In the genomic region with DNA sequence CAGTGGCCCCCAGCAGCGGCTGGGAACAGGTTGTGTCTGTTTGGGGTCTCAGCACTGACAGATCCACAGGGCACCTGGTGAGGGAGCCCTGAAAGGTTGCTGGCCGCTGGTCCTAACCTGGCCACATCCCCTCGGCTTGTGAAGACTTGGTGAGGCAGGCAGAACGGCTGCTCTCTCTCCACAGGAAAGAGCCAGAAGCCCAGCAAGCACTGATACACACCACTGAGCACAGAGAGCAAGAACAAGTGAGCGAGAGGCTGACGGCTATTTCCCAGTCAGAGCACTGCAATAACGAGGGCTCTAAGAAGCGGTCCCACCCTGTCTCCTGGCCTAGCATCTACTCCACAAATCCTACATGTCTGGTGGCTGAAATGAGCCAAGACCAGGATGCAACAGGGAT, we compare ENCODE assay signal across 23 mouse cellular contexts. TPM values are rescaled to one million over a fixed set of nuclear protein-coding genes. Genes with fewer than 3 reads are reported as not detected.
DNase-seq lines count a peak whose midpoint lies in the region; ATAC-seq and TF ChIP-seq lines count a peak whose summit lies in the region.
"Had no signal": no experiment of that assay in that cellular context is flagged by ENCODE, and none has a peak within 500 bp of the region (broad histone marks: within the 10 kb centered on the region; RNA-seq: fewer than 3 reads in every experiment).

No protein-coding gene starts in this region.

- H3K36me3 ChIP-seq in kidney, embryonic 15.5 days = peaks cover 64% of the 10 kb centered on the region
- H3K36me3 ChIP-seq in kidney, postnatal 0 days (ENCODE audit: insufficient read depth, low read length) = peaks cover 33% of the 10 kb centered on the region

- intact Hi-C loops in heart, postnatal 14 days (cut with DNase I) = no loop called here

- DNase-seq in heart, adult 11 months = peak; percentile 88
- DNase-seq in heart, postnatal 14 days = no peak
- DNase-seq in kidney, postnatal 36 days = no peak
- no peak for DNase-seq in kidney, postnatal 0 days (ENCODE audit: low spot score)
- no peak for DNase-seq in kidney, adult 11 months
- DNase-seq: adrenal gland, adult 2 months; adrenal gland, postnatal 10 days; adrenal gland, postnatal 25 days; cerebellum, adult 11 months; cerebellum, adult 18-20 months; cerebellum, adult 8-10 months; cerebellum, adult 9-11 months; cerebellum, postnatal 14 days; cerebellum, postnatal 36 days; embryo, embryonic 11 days had no signal

- H3K4me2 ChIP-seq in kidney, embryonic 15.5 days = no peak overlapping the region
- H3K4me2 ChIP-seq in kidney, postnatal 0 days (ENCODE audit: low read length) = no peak overlapping the region
- H3K4me2 ChIP-seq: embryonic facial prominence, embryonic 12.5 days; embryonic facial prominence, embryonic 15.5 days; forebrain, embryonic 12.5 days had no signal

- H3K4me1 ChIP-seq in kidney, embryonic 15.5 days = peaks cover 32% of the 10 kb centered on the region
- H3K4me1 ChIP-seq in kidney, postnatal 0 days (replicated peaks; ENCODE audit: insufficient read depth, low read length) = no peaks in the 10 kb centered on the region; the same call in 1 of the 2 replicates
- H3K4me1 ChIP-seq: forebrain, embryonic 10.5 days; forebrain, embryonic 12.5 days had no signal

- no peaks in the 10 kb centered on the region for H3K27me3 ChIP-seq in kidney, embryonic 15.5 days
- no peaks in the 10 kb centered on the region for H3K27me3 ChIP-seq in kidney, postnatal 0 days (ENCODE audit: insufficient read depth, low read length)
- H3K27me3 ChIP-seq: embryonic facial prominence, embryonic 12.5 days; embryonic facial prominence, embryonic 15.5 days; forebrain, embryonic 12.5 days had no signal

- 52% methylated on average over 8 of the region's 8 CpGs for WGBS in kidney, embryonic 15.5 days
- 46% methylated on average over 8 of the region's 8 CpGs for WGBS in kidney, postnatal 0 days

- H3K27ac ChIP-seq in kidney, embryonic 15.5 days = peak overlapping the region; percentile 39
- H3K27ac ChIP-seq in kidney, postnatal 0 days = peak overlapping the region; percentile 10; the same call in 1 of the 2 replicates
- H3K27ac ChIP-seq: embryonic facial prominence, embryonic 12.5 days; embryonic facial prominence, embryonic 15.5 days; forebrain, embryonic 10.5 days; forebrain, embryonic 12.5 days had no signal

- TF ChIP-seq CTCF in kidney, postnatal 0 days (IDR thresholded peaks at IDR 0.05; ENCODE audit: low read depth) = no peak

- no peak overlapping the region for H3K9ac ChIP-seq in kidney, embryonic 15.5 days
- no peak overlapping the region for H3K9ac ChIP-seq in kidney, postnatal 0 days (ENCODE audit: low read depth, low read length)
- H3K9ac ChIP-seq: embryonic facial prominence, embryonic 12.5 days; embryonic facial prominence, embryonic 15.5 days; forebrain, embryonic 12.5 days had no signal

- H3K9me3 ChIP-seq in kidney, embryonic 15.5 days (replicated peaks) = no peaks in the 10 kb centered on the region
- no peaks in the 10 kb centered on the region for H3K9me3 ChIP-seq in kidney, postnatal 0 days (replicated peaks; ENCODE audit: low read length)
- H3K9me3 ChIP-seq: embryonic facial prominence, embryonic 12.5 days; embryonic facial prominence, embryonic 15.5 days; forebrain, embryonic 10.5 days; forebrain, embryonic 12.5 days had no signal

- no peak overlapping the region for H3K4me3 ChIP-seq in kidney, embryonic 15.5 days (replicated peaks)
- H3K4me3 ChIP-seq in kidney, postnatal 0 days (replicated peaks; ENCODE audit: low read depth, low read length) = no peak overlapping the region
- H3K4me3 ChIP-seq: embryonic facial prominence, embryonic 12.5 days; embryonic facial prominence, embryonic 15.5 days; erythroblast, embryonic 14.5 days; forebrain, embryonic 10.5 days; forebrain, embryonic 12.5 days had no signal

- peak; percentile 61; the same call in 1 of the 2 replicates for ATAC-seq in kidney, embryonic 15.5 days (replicated peaks; ENCODE audit: low FRiP score)
- no peak for ATAC-seq in kidney, postnatal 0 days (replicated peaks; ENCODE audit: low FRiP score, low read depth)
- ATAC-seq: forebrain, embryonic 14.5 days; forebrain, embryonic 16.5 days had no signal

RNA-seq across cellular contexts. Expression of gene Amz1, which starts 34.9 kb away (rescaled TPM):
- under 1 TPM; 0.46 to 0.65 TPM for total RNA-seq in heart, postnatal 14 days (2021)
- polyA plus RNA-seq in kidney, embryonic 15.5 days (2015; fragmentation: Nextera tagmentation; extraction: Ambion mirVana) = 2.1 TPM in 2 replicates
- 1.8 and 2.0 TPM in 2 replicates for polyA plus RNA-seq in kidney, postnatal 0 days (2015; fragmentation: Nextera tagmentation; extraction: Ambion mirVana)
- polyA plus RNA-seq: erythroblast, embryonic 14.5 days had no signal

RNA-seq across cellular contexts. Expression of gene Brat1, which starts 54.1 kb away (rescaled TPM):
- 10 to 100 TPM in 1 of 2 experiments, 1 to 10 TPM in 1; 8.6 to 10.8 TPM for total RNA-seq in heart, postnatal 14 days (2021)
- polyA plus RNA-seq in kidney, embryonic 15.5 days (2015; fragmentation: Nextera tagmentation; extraction: Ambion mirVana) = 21.5 and 25.0 TPM in 2 replicates
- 16.7 and 18.3 TPM in 2 replicates for polyA plus RNA-seq in kidney, postnatal 0 days (2015; fragmentation: Nextera tagmentation; extraction: Ambion mirVana)

RNA-seq across cellular contexts. Expression of gene Iqce, which starts 56.7 kb away (rescaled TPM):
- 10 to 100 TPM in 1 of 2 experiments, 1 to 10 TPM in 1; 8.1 to 10.2 TPM for total RNA-seq in heart, postnatal 14 days (2021)
- 25.7 and 29.3 TPM in 2 replicates for polyA plus RNA-seq in kidney, embryonic 15.5 days (2015; fragmentation: Nextera tagmentation; extraction: Ambion mirVana)
- 18.7 and 19.7 TPM in 2 replicates for polyA plus RNA-seq in kidney, postnatal 0 days (2015; fragmentation: Nextera tagmentation; extraction: Ambion mirVana)
